Mouse (Mus musculus): ENCODE data around the gene Slc17a8.
"Not testable (repeated sequence)": the region's sequence is repeated elsewhere in the genome, so short reads cannot be mapped to it uniquely, and the experiment has no call there.

The Slc17a8 gene

GRCm38 (mm10) chr10:89621129-89621528 lies at the start of gene Slc17a8:
Gene Slc17a8, minus strand, starts transcription at chr10:89621253.
- DNase-seq: no peak

- not testable (repeated sequence) for DNase-seq
Measured at GRCm38 (mm10) chr10:89670371-89670770, 49.3 kb upstream of the Slc17a8 start.

- DNase-seq: peak; percentile 51
Measured at GRCm38 (mm10) chr10:89667571-89667970, 46.5 kb upstream of the Slc17a8 start.

GRCm38 (mm10) chr10:89665679-89666078 lies 44.6 kb upstream of the Slc17a8 start:
- no peak for DNase-seq

DNA sequence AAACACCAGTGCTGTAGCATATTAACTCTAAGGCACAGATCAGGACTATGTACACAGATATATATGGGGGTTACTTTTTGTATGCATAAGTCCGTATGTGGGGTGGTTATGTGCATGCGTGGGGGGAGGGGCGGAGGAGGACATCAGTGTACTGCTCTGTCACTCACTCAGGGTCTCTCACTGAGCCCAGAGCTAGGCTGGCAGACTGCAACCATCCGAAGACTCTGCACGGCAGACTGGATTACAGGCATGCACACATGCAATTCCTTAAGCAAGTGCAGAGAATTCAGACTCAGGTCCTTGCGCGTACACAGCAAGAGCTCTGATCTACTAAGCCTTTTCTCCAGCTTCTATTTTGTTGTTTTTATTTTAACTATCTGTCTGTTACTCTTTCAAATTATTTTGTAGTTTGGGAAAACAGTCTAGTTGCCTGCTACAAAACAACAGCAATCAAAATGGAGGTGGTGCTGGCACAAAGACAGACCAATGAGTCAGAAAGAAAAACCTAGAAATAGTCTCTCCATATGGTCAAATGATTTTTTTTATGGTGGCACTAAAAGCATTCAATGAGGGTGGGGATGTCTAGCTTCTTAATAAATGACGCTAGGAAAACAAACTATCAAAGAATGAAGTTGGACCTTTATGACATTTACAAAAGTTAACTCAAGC lies 44.1 kb upstream of the Slc17a8 start:
- no peak for DNase-seq

DNA sequence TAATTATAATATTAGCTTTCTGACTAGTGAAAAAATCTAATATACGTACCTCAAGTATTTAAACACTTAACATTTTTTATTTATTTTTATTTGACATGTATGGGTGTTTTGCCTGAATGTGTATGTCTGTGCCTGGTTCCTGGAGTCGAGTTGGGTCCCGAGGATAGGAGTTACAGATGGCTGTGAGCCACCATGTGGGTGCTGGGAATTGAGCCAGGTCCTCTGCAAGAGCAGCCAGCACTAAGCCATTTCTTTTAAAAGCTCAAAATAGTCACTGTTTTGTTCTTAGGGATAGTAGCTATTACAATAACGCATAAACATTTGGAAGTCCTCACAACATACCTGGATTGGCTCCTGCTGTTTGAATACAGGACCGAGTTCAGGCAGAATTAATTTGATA lies 35.3 kb upstream of the Slc17a8 start:
- no peak for DNase-seq

GRCm38 (mm10) chr10:89652912-89653311 lies 31.9 kb upstream of the Slc17a8 start:
- no peak for DNase-seq

DNA sequence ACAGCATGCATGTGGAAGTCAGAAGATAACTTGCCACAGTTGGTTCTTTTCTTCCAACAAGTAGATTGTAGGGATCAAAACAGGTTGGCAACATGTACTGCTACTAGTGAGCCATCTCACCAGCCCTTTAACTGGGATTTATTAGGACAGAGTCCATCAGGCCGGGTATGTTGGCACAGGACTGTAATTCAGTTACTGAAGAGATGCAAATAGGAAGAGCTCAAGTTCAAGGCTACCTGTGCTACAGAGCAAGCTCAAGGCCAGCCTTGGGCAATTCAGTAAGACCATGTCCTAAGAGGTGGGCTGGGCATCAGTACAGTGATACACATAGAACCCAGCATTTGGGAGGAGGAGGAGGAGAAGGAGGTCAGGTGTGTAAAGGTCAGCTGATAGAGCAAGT lies 30.6 kb upstream of the Slc17a8 start:
- DNase-seq: no peak

DNA sequence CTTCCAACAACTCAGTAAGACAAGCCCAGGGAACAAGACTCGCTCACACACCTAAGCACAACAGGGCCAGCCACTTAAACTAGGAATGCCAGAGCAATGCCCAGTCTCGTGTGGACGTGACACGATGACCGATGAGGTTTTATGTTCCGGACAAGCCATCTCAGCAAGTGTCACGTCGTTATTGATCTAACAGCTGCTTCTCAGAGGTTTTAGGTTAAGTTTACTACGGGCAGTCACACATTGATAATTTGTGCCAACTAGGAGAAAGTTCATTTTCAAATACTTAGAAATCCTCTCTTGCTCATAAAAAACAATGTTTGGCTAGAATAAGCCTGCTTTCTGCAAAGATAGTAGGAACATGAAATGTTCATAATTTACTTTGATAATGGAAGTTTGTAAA lies 25.9 kb upstream of the Slc17a8 start:
- DNase-seq: no peak

- no peak for DNase-seq
Measured at GRCm38 (mm10) chr10:89637001-89637400, 15.9 kb upstream of the Slc17a8 start.

DNA sequence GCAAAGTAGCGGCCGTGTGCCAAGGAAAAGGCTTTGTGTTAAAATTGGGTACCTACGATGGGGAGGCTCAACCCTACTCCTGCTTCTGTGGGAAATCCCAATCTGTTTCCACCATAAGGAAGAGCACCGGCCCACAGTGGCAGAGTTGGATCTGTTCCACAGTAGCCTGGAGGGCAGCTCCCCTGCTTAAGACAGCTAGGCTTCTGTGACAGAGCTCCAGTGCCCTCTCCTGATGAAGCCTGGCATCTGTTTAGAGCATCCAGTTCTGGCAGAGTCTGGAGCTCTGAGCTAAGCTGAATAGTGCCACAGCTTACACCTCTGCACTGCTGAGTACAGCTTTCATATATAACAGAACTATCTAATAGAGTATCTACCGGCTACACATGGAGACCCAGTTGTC lies 14.0 kb upstream of the Slc17a8 start:
- peak; percentile 44 for DNase-seq

DNA sequence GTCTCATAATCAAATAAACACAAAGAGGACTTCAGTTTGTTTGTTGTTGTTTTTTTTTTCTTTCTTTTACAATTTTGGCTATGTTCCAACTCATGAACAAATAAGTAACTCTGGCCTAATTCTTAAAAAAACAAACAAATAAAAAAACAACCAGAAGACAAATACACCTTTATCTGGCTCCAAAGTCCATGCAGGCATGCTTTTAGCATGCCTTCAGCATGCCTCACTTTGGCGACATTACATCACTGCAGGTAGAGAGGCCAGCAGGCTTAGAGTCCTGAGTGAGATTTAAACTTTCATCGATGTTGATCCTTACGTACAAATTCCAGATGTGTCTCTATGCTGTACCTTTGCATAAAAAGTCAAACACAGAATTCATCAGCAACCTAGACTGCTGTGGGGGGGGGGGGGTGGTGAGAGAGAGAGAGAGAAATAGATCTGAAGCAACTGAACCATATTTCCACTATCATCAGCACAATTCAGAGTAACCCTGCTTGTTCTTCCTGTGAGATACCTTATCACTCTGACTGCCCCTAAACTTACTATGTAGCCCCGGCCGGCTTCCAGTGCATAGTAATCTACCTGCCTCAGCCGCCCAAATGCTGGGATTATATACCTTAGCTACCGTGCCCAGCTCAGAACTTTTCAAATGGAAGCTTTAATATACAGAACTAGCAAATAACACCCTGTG lies 12.8 kb upstream of the Slc17a8 start:
- no peak for DNase-seq

GRCm38 (mm10) chr10:89633121-89633520 lies 12.1 kb upstream of the Slc17a8 start:
- DNase-seq: peak; percentile 48

DNA sequence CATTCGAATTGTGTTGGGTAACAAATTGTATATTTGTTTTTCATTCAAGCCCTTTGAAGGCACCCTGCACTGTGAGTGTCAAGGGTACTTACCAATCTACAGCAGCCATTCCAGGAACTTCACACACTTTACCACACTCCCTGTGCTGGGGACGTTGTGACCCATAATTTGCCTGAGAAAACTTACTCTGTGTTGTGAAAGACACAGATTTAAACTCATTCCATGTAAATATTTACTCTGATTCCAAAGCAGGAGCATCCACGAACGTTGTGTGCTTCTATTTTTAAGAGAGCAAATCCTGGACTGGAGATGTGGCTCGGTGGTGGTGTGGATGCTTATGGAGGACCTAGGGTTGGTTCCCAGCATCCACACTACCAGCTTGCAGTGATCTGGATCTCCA lies 10.8 kb upstream of the Slc17a8 start:
- DNase-seq: no peak

DNA sequence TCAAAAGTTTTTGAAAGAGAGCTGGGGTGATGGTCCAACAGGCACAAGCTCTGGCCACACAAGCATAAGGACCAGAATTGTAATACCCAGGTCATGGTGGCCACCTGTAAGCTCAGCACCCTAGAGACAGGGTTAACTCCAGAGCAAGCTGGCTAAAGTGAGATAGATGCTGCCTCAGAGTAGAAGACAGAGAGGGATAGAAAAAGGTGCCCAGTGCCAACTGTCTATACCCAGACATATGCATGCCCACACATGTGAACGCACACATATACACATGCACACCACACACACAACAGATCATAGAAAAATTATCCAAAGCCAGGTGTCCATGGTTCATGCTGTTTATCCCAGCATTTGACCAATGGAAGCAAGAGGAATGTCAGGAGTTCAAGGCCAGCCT lies 9.5 kb upstream of the Slc17a8 start:
- DNase-seq: no peak

GRCm38 (mm10) chr10:89630052-89630451 lies 9.0 kb upstream of the Slc17a8 start:
- peak; percentile 65 for DNase-seq

- DNase-seq: no peak
Measured at GRCm38 (mm10) chr10:89626714-89627113, 5.7 kb upstream of the Slc17a8 start.

GRCm38 (mm10) chr10:89624196-89624595 lies 3.1 kb upstream of the Slc17a8 start:
- DNase-seq: no peak

DNA sequence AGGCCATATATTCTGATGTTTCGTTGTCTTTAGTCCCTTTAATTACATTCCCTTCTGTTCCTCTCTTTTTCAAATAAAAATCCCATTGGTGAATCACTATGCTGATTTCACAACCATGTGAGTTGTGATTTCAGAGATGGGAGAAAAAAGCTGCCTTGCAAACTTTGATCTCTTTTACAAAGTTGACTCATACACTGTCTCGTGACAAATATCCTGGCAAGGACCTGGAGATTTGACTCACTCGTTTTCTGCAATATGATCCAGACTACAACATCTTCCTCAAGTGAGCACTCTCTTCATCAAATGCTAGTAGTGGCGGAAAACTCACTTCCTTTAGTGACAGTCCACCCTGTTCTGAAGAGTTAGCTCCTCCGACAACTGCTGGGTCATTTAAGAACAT lies 21.7 kb downstream of the Slc17a8 start:
- no peak for DNase-seq

GRCm38 (mm10) chr10:89597275-89597674 lies 23.8 kb downstream of the Slc17a8 start:
- DNase-seq: no peak

- DNase-seq: no peak
Measured at GRCm38 (mm10) chr10:89595935-89596334, 25.1 kb downstream of the Slc17a8 start.

- DNase-seq: no peak
Measured at GRCm38 (mm10) chr10:89595514-89595913, 25.5 kb downstream of the Slc17a8 start.

- no peak for DNase-seq
Measured at GRCm38 (mm10) chr10:89594309-89594708, 26.7 kb downstream of the Slc17a8 start.

DNA sequence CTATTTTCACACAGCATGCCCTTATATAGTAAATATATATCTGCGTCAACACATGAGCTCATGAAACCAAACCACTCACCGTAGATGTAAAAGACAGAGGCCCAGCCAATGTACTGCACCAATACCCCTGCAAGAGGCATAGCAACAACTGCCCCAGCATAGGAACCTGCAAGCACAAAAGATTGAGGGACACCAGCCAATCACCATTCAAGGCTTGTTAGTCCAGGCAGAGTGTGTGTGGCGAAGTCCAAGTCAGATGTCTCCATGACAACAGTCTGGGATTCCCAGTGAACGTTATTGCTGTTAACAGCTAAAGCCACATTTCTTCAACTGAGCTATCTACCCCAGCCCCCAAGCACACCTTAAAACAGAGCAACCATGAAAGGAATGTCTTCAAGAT lies 28.3 kb downstream of the Slc17a8 start:
- no peak for DNase-seq

DNA sequence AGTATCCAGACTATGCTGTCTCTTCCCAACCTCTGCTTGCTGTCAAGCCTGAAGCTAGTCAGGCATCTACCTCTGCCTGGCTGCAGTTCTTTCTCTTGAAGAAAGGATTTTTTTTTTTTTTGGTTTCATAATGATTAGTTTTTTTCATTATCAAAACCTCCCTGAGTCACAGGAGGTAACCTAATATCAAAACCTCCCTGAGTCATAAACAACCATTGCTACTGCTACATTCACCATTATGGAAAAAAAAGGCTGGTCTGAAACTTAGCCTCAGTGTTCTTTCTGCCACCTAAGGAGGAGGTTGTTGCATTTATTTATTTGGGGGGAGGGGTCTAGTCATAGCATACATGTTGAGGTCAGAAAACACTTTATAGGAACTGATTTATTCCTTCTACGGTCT lies 31.2 kb downstream of the Slc17a8 start:
- DNase-seq: no peak

Data from kidney, postnatal 14 days (tissue).